Mouse (Mus musculus) stomach, postnatal 0 days (tissue): ENCODE measurements at regions not wholly inside any gene's neighbourhood (a gene's known extent, or its start where the extent isn't known, plus 50 kb on each side); places are given as distances from the start of the nearest gene placed in this dataset.

ENCODE experiments used
- CTCF ChIP-seq: IDR thresholded peaks from 2 replicates; pipeline ENCODE4 v1.5.1; 2016; ENCODE audit warnings: antibody characterized with exemption, low read depth, mild to moderate bottlenecking, moderate library complexity
- EP300 ChIP-seq: optimal IDR thresholded peaks from 2 replicates; pipeline ENCODE3; 2016; ENCODE audit warnings: antibody characterized with exemption

GRCm38 (mm10) chr8:38861436-38861835 is 1813.4 kb upstream of the Adam24 start:
- TF ChIP-seq CTCF (no peak), EP300 (no peak)
